Mouse (Mus musculus) limb, embryonic 11.5 days (tissue): ENCODE measurements at regions not wholly inside any gene's neighbourhood (a gene's known extent, or its start where the extent isn't known, plus 50 kb on each side); places are given as distances from the start of the nearest gene placed in this dataset.

Experiments
- ATAC-seq: fragments of 200-750 bp; cut with Nextera tagmentation; 2 replicates; pipeline ENCODE4 v1.8.0; 2017; ENCODE audit warnings: low read depth; ENCODE audit not compliant: insufficient number of reproducible peaks, low FRiP score, low TSS enrichment
- DNase-seq: peaks from one replicate; pipeline ENCODE4 v3.0.0-alpha.2; 2015; ENCODE audit warnings: low spot score
- H3K27ac ChIP-seq: fragments of 300-500 bp; sonication (generic); replicated peaks from 2 replicates; pipeline ENCODE4 v1.5.1; 2014; ENCODE audit warnings: low read depth, mild to moderate bottlenecking, low read length
- H3K27me3 ChIP-seq: fragments of 300-500 bp; sonication (generic); 2 replicates; pipeline ENCODE4 v1.6.1; 2014; ENCODE audit warnings: mild to moderate bottlenecking, low read length, mixed read lengths; ENCODE audit not compliant: control insufficient read depth, insufficient read depth
- H3K36me3 ChIP-seq: fragments of 300-500 bp; sonication (generic); 2 replicates; pipeline ENCODE4 v1.6.1; 2014; ENCODE audit warnings: mild to moderate bottlenecking, low read length, moderate library complexity, mixed read lengths; ENCODE audit not compliant: control insufficient read depth, insufficient read depth
- H3K4me1 ChIP-seq: fragments of 300-500 bp; sonication (generic); 2 replicates; pipeline ENCODE4 v1.6.1; 2014; ENCODE audit warnings: low read length, mixed read lengths; ENCODE audit not compliant: control insufficient read depth, insufficient read depth
- H3K4me2 ChIP-seq: fragments of 300-500 bp; sonication (generic); 2 replicates; pipeline ENCODE4 v1.6.1; 2014; ENCODE audit warnings: low read depth, mild to moderate bottlenecking, moderate library complexity; ENCODE audit not compliant: severe bottlenecking
- H3K4me3 ChIP-seq: fragments of 300-500 bp; sonication (generic); 2 replicates; pipeline ENCODE4 v1.5.1; 2014; ENCODE audit warnings: low read depth, low read length
- H3K9ac ChIP-seq: fragments of 300-500 bp; sonication (generic); 2 replicates; pipeline ENCODE4 v1.6.1; 2014; ENCODE audit warnings: mild to moderate bottlenecking, low read length
- H3K9me3 ChIP-seq: fragments of 300-500 bp; sonication (generic); 2 replicates; pipeline ENCODE4 v1.6.1; 2016; ENCODE audit warnings: low read length; ENCODE audit not compliant: control insufficient read depth
- WGBS: fragments of 180-500 bp; shearing (Covaris S2); extraction: QIAGEN DNeasy Blood & Tissue Kit; methylation state at CpG from one replicate; pipeline ENCODE4 v1.1.7; 2014; 5-methylcytosine and 5-hydroxymethylcytosine counted together

DNA sequence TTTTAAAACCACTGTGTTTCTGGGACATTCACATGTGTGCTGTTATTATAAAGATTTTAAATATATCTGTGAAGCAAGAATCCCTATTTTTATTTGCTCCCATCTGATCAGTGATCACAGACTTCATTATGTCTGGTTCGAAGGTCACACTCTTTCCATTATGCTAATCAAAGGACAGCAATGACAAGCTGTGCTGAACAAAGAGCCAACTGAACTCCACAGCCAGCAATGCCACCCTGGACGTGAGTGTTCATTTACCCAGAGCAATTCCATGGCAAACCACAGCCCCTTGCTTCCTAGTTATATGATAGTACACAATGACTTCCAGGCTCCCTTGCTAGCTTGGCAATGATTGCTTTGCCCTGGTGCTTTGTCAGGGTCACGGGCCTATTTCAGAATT is 55.6 kb upstream of the Ccdc190 start:
- no peak overlapping the region for H3K4me3 ChIP-seq
- no peaks in the 10 kb centered on the region for H3K27me3 ChIP-seq
- no peak overlapping the region for H3K27ac ChIP-seq
- 49% methylated on average over 3 of the region's 3 CpGs for WGBS
- H3K4me2 ChIP-seq: no peak overlapping the region
- H3K9me3 ChIP-seq: no peaks in the 10 kb centered on the region
- no peaks in the 10 kb centered on the region for H3K4me1 ChIP-seq
- no peaks in the 10 kb centered on the region for H3K36me3 ChIP-seq
- no peak for ATAC-seq
- H3K9ac ChIP-seq: no peak overlapping the region
- no peak for DNase-seq

DNA sequence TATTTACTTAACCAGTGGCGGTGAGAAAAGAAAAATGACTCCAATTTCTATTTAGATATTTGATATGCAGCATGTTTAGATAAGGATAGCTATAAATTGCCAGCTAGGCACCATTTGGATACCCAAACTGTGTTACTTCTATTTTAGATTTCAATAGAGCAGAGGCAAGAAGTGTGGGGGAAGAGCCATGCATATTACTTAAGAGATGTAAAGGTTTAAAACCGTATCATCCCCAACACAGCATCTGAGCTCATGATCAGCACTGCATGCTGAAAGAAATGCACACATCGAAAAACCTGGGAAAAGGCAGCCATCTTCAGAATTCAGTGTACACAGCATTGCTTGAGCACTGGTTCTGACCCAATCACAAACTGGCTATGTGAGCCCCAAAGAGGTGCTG is 59.8 kb upstream of the Ccdc190 start:
- Histone ChIP-seq H3K4me3 (no peak overlapping the region), H3K4me2 (no peak overlapping the region), H3K27ac (no peak overlapping the region), H3K9me3 (no peaks in the 10 kb centered on the region), H3K9ac (no peak overlapping the region), H3K27me3 (no peaks in the 10 kb centered on the region), H3K36me3 (no peaks in the 10 kb centered on the region), H3K4me1 (no peaks in the 10 kb centered on the region)
- ATAC-seq (no peak), DNase-seq (no peak)
- 83% methylated on average over 3 of the region's 3 CpGs for WGBS

DNA sequence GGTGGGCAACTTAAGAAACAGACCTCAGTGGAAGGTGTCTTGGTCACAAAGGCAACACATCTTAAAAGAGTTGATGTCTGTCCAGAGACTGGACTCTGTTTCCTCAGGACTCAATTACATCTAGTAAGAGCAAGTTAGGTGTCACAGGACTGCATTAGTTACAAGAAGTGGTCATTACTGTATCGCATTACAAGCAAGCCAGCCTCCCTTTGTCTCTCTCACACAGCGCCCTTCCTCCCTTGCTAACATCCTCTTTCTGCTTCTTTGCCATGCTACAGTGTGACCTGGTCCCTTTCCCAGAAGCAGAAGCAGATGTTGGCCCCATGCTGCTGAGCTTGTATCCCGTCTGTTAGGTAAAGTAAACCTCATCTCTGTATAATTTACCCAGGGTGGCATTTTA is 61.0 kb upstream of the Ccdc190 start:
- no peak for DNase-seq
- Histone ChIP-seq H3K27ac (no peak overlapping the region), H3K4me1 (no peaks in the 10 kb centered on the region), H3K9me3 (no peaks in the 10 kb centered on the region), H3K27me3 (no peaks in the 10 kb centered on the region), H3K36me3 (no peaks in the 10 kb centered on the region), H3K4me2 (no peak overlapping the region), H3K9ac (no peak overlapping the region), H3K4me3 (no peak overlapping the region)
- ATAC-seq: no peak
- WGBS: 50% methylated on average over 3 of the region's 3 CpGs

DNA sequence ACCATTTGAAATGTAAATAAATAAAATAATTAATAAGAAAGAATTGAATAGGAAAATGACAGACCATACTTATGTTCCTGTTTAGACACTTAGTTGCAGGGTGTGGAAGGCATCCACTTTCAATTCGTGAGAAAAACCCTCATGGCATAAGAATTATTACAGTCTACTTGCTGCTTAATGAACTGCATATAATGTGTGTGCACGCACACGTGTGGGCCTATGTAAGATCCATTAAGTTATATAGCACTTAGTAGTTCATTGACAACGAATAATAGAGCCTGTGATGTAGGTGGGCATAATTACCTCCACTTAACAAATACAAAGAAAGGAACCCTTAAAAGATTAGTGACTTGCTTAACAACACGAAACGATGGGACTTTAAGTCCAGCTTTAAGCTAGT is 61.6 kb upstream of the Ccdc190 start:
- H3K27me3 ChIP-seq: no peaks in the 10 kb centered on the region
- no peak overlapping the region for H3K4me3 ChIP-seq
- DNase-seq: no peak
- 75% methylated on average over 6 of the region's 6 CpGs for WGBS
- no peaks in the 10 kb centered on the region for H3K9me3 ChIP-seq
- H3K4me1 ChIP-seq: no peaks in the 10 kb centered on the region
- H3K4me2 ChIP-seq: no peak overlapping the region
- no peak overlapping the region for H3K9ac ChIP-seq
- ATAC-seq: no peak
- H3K27ac ChIP-seq: no peak overlapping the region
- no peaks in the 10 kb centered on the region for H3K36me3 ChIP-seq

DNA sequence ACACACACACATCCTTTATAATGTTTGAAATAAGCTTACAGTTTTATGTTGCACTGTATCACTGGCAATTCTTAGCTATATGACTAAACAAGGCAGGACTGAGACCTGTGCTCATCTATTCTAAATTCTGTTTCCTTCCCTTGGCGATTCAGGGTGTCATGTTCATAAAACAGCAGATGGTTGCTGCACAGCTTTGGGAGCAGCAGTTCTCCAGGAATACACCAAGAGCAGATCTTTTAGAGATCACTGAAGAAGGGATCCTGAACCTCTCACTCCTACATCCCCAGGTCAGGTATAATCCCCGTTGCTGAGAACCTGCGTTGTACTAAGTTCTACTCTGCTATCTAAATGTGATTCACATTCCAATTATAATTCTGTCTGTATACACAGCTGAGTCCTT is 69.4 kb upstream of the Ccdc190 start:
- 90% methylated on average over 3 of the region's 3 CpGs for WGBS
- ATAC-seq: no peak
- Histone ChIP-seq H3K27ac (no peak overlapping the region), H3K4me3 (no peak overlapping the region), H3K36me3 (no peaks in the 10 kb centered on the region), H3K4me2 (no peak overlapping the region), H3K4me1 (no peaks in the 10 kb centered on the region), H3K9ac (no peak overlapping the region), H3K27me3 (no peaks in the 10 kb centered on the region), H3K9me3 (no peaks in the 10 kb centered on the region)
- no peak for DNase-seq

DNA sequence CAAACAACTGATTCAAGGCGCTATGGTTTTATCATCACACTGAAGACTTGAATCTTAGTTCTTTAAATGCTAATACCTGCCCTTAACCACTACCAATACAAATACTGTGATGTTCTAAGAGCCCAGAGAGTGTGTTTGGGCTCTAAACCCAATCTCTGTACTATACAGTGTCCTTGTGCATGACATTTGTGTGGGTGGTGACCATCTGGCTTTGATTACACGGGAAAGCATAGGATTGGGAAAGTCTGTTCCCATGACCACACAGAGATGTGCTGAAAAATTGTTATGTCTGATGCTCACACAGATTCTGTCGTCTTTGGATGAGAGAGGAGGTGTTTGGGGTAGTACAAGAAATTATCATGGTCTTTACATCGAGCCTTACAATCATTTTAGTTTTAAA is 76.8 kb upstream of the Ccdc190 start:
- H3K4me2 ChIP-seq: no peak overlapping the region
- H3K9ac ChIP-seq: no peak overlapping the region
- peak; percentile 48 for DNase-seq
- H3K36me3 ChIP-seq: no peaks in the 10 kb centered on the region
- H3K4me1 ChIP-seq: no peaks in the 10 kb centered on the region; the same call in 1 of the 2 replicates
- no peak overlapping the region for H3K4me3 ChIP-seq
- WGBS: 43% methylated on average over 4 of the region's 4 CpGs
- no peak for ATAC-seq
- H3K9me3 ChIP-seq: no peaks in the 10 kb centered on the region
- H3K27ac ChIP-seq: no peak overlapping the region
- no peaks in the 10 kb centered on the region for H3K27me3 ChIP-seq

DNA sequence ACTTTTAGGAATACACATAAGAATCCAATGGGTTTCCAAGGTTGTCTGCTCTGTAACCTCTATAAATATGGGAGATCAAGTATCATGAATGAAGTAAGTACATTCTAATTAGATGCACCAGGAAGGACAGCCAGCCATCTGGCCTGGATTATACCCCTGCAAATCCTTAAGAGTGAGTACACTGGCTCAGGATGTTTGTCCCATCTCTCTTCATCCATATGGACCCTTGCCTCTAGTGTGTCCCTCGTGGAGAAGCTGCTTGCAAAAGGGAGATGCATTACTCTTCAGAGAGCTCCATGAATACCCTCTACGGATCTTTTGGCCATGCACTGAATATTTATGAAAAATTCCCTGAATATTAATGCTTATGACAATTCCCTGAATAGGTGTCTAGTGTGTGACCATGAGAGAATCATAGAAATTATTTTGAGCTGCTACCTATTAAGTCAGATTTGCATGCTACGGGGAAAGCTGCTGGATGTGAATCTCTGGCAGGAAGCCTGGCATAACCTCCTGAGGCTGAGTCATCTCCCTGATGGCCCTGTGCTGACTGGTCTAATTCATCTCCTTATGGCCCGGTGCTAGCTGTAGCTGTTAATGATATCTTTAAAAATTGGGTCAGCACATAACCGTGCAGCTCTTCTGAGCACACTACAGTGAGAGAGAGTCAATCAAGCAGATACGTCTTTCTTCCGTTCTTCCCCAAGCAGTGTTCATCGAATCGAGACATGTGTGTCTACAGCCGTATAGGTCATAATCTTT is 80.0 kb upstream of the Ccdc190 start:
- no peak overlapping the region for H3K4me3 ChIP-seq
- 90% methylated on average over 10 of the region's 10 CpGs for WGBS
- ATAC-seq (no peak), DNase-seq (no peak)
- H3K36me3 ChIP-seq: no peaks in the 10 kb centered on the region
- no peaks in the 10 kb centered on the region for H3K27me3 ChIP-seq
- H3K27ac ChIP-seq: no peak overlapping the region
- H3K9ac ChIP-seq: no peak overlapping the region
- H3K4me2 ChIP-seq: no peak overlapping the region
- no peaks in the 10 kb centered on the region; the same call in 1 of the 2 replicates for H3K4me1 ChIP-seq
- H3K9me3 ChIP-seq: no peaks in the 10 kb centered on the region

DNA sequence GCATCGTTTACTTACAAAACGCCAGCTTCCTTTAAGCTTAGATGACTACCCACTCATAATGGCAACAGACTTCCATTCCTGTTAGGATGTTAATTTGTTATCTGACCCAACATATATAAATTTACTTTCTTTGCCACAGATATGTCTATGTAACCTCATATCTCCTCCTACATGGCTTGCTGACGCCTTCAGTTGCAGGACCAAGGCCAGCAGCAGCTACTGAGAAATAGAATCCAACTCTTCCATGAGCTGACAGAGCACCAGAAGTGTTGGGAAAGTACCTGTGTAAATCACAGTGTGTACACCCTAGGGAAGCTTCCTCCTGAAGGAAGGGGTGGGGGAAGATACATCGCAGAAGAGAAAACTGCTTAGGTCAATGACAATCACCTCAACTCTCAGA is 86.0 kb upstream of the Ccdc190 start:
- no peak overlapping the region for H3K4me3 ChIP-seq
- WGBS: 89% methylated on average over 4 of the region's 4 CpGs
- no peaks in the 10 kb centered on the region for H3K4me1 ChIP-seq
- no peaks in the 10 kb centered on the region for H3K27me3 ChIP-seq
- H3K9ac ChIP-seq: no peak overlapping the region
- no peak overlapping the region for H3K27ac ChIP-seq
- H3K36me3 ChIP-seq: no peaks in the 10 kb centered on the region
- no peaks in the 10 kb centered on the region for H3K9me3 ChIP-seq
- no peak overlapping the region for H3K4me2 ChIP-seq
- DNase-seq: no peak
- ATAC-seq: no peak

DNA sequence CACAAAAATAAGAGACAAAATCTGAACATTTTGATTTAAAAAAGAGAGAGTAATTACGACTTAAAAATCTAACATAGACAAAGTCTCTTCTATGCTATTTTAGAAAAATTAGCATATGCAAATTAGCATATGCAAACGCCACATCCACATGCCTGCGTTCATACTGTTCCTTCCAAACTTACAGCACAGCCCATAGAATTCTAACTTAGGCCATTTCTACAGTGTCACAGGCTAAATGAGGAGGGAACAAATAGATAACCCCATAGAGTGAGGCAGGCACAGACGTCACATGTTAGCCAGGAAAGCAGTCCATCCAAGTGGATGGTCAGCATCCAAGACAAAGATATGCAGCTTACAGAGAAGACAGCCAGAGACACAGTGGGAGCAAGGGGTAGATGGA is 87.5 kb upstream of the Ccdc190 start:
- no peak overlapping the region for H3K27ac ChIP-seq
- no peak overlapping the region for H3K4me3 ChIP-seq
- H3K9ac ChIP-seq: no peak overlapping the region
- no peak overlapping the region for H3K4me2 ChIP-seq
- DNase-seq: no peak
- H3K27me3 ChIP-seq: no peaks in the 10 kb centered on the region
- WGBS: 89% methylated on average over 4 of the region's 4 CpGs
- H3K4me1 ChIP-seq: no peaks in the 10 kb centered on the region
- no peaks in the 10 kb centered on the region for H3K9me3 ChIP-seq
- no peaks in the 10 kb centered on the region for H3K36me3 ChIP-seq
- ATAC-seq: no peak
